Mouse (Mus musculus): ENCODE data around the gene Prelp. TPM values are rescaled to one million over a fixed set of nuclear protein-coding genes. Genes with fewer than 3 reads are reported as not detected.
"Not testable (repeated sequence)": the region's sequence is repeated elsewhere in the genome, so short reads cannot be mapped to it uniquely, and the experiment has no call there.

The Prelp gene
- polyA plus RNA-seq (2015; fragmentation: Nextera tagmentation; extraction: Ambion mirVana), result 2.1 and 2.6 TPM in 2 replicates

GRCm38 (mm10) chr1:133921304-133921751 lies at the start of gene Prelp:
Prelp (minus strand) TSS chr1:133921414.
- H3K27ac ChIP-seq (ENCODE audit: low read length), result peak within 1 kb of the TSS; percentile 30; the same call in 1 of the 2 replicates
- H3K4me3 ChIP-seq (ENCODE audit: low read length), result no peak within 1 kb of the TSS
- WGBS, result 25% methylated on average over 8 of the region's 8 CpGs

GRCm38 (mm10) chr1:133969427-133969826 lies 48.2 kb upstream of the Prelp start:
- 79% methylated on average over 8 of the region's 8 CpGs for WGBS
- Histone ChIP-seq H3K36me3 (ENCODE audit: insufficient read depth, low read length) (no peaks in the 10 kb centered on the region), H3K9me3 (ENCODE audit: low read length) (no peaks in the 10 kb centered on the region), H3K4me2 (replicated peaks; ENCODE audit: low read depth, low read length) (no peak overlapping the region), H3K9ac (replicated peaks; ENCODE audit: low read length) (no peak overlapping the region), H3K27ac (ENCODE audit: low read length) (no peak overlapping the region), H3K4me1 (ENCODE audit: insufficient read depth, low read length) (peaks cover 31% of the 10 kb centered on the region), H3K4me3 (ENCODE audit: low read length) (no peak overlapping the region), H3K27me3 (ENCODE audit: insufficient read depth, low read length) (no peaks in the 10 kb centered on the region)
- ATAC-seq (ENCODE audit: low FRiP score, low TSS enrichment), result no peak

More at GRCm38 (mm10) chr1:133921304-133921751, at the start of gene Prelp:
- no peak for ATAC-seq (ENCODE audit: low FRiP score, low TSS enrichment)
- H3K4me1 ChIP-seq (ENCODE audit: insufficient read depth, low read length), result peaks cover 22% of the 10 kb centered on the region
- H3K9me3 ChIP-seq (ENCODE audit: low read length), result no peaks in the 10 kb centered on the region
- H3K9ac ChIP-seq (replicated peaks; ENCODE audit: low read length), result 0 out of 2 replicates have a peak within 1 kb of the TSS, but pooled peaks have one; percentile 42
- H3K4me2 ChIP-seq (replicated peaks; ENCODE audit: low read depth, low read length), result no peak within 1 kb of the TSS
- no peaks in the 10 kb centered on the region for H3K36me3 ChIP-seq (ENCODE audit: insufficient read depth, low read length)
- no peaks in the 10 kb centered on the region for H3K27me3 ChIP-seq (ENCODE audit: insufficient read depth, low read length)

- Histone ChIP-seq H3K9ac (replicated peaks; ENCODE audit: low read length) (no peak overlapping the region), H3K27me3 (ENCODE audit: insufficient read depth, low read length) (no peaks in the 10 kb centered on the region), H3K36me3 (ENCODE audit: insufficient read depth, low read length) (no peaks in the 10 kb centered on the region), H3K4me1 (ENCODE audit: insufficient read depth, low read length) (peaks cover 31% of the 10 kb centered on the region), H3K4me2 (replicated peaks; ENCODE audit: low read depth, low read length) (no peak overlapping the region), H3K4me3 (ENCODE audit: low read length) (no peak overlapping the region), H3K27ac (ENCODE audit: low read length) (no peak overlapping the region; the same call in 1 of the 2 replicates), H3K9me3 (ENCODE audit: low read length) (no peaks in the 10 kb centered on the region)
- no peak for ATAC-seq (ENCODE audit: low FRiP score, low TSS enrichment)
- WGBS, result 32% methylated on average over 4 of the region's 4 CpGs
Observed at GRCm38 (mm10) chr1:133968788-133969325, 47.6 kb upstream of the Prelp start.

- Histone ChIP-seq H3K36me3 (ENCODE audit: insufficient read depth, low read length) (no peaks in the 10 kb centered on the region), H3K4me2 (replicated peaks; ENCODE audit: low read depth, low read length) (no peak overlapping the region), H3K9ac (replicated peaks; ENCODE audit: low read length) (no peak overlapping the region), H3K27me3 (ENCODE audit: insufficient read depth, low read length) (no peaks in the 10 kb centered on the region), H3K4me1 (ENCODE audit: insufficient read depth, low read length) (peaks cover 31% of the 10 kb centered on the region), H3K4me3 (ENCODE audit: low read length) (no peak overlapping the region), H3K27ac (ENCODE audit: low read length) (no peak overlapping the region), H3K9me3 (ENCODE audit: low read length) (no peaks in the 10 kb centered on the region)
- ATAC-seq (ENCODE audit: low FRiP score, low TSS enrichment), result no peak
- 57% methylated on average over 7 of the region's 7 CpGs for WGBS
Observed at GRCm38 (mm10) chr1:133967481-133968017, 46.3 kb upstream of the Prelp start.

- Histone ChIP-seq H3K4me2 (replicated peaks; ENCODE audit: low read depth, low read length) (no peak overlapping the region), H3K4me3 (ENCODE audit: low read length) (no peak overlapping the region), H3K27ac (ENCODE audit: low read length) (peak overlapping the region; percentile 86), H3K9me3 (ENCODE audit: low read length) (no peaks in the 10 kb centered on the region), H3K27me3 (ENCODE audit: insufficient read depth, low read length) (no peaks in the 10 kb centered on the region), H3K4me1 (ENCODE audit: insufficient read depth, low read length) (peaks cover 43% of the 10 kb centered on the region), H3K9ac (replicated peaks; ENCODE audit: low read length) (no peak overlapping the region), H3K36me3 (ENCODE audit: insufficient read depth, low read length) (no peaks in the 10 kb centered on the region)
- ATAC-seq (ENCODE audit: low FRiP score, low TSS enrichment), result 0 out of 2 replicates have a peak, but pooled peaks have one; percentile 16
- 58% methylated on average over 2 of the region's 2 CpGs for WGBS
Observed at GRCm38 (mm10) chr1:133966044-133966443, 44.8 kb upstream of the Prelp start.

GRCm38 (mm10) chr1:133965298-133965697 lies 44.1 kb upstream of the Prelp start:
- H3K4me1 ChIP-seq (ENCODE audit: insufficient read depth, low read length), result peaks cover 43% of the 10 kb centered on the region
- 12% methylated on average over 5 of the region's 5 CpGs for WGBS
- ATAC-seq (ENCODE audit: low FRiP score, low TSS enrichment), result no peak

GRCm38 (mm10) chr1:133964742-133965141 lies 43.5 kb upstream of the Prelp start:
- peaks cover 43% of the 10 kb centered on the region for H3K4me1 ChIP-seq (ENCODE audit: insufficient read depth, low read length)
- H3K27ac ChIP-seq (ENCODE audit: low read length), result peak overlapping the region; percentile 86; the same call in 1 of the 2 replicates
- H3K27me3 ChIP-seq (ENCODE audit: insufficient read depth, low read length), result no peaks in the 10 kb centered on the region
- H3K4me3 ChIP-seq (ENCODE audit: low read length), result no peak overlapping the region
- 62% methylated on average over 5 of the region's 5 CpGs for WGBS
- no peaks in the 10 kb centered on the region for H3K9me3 ChIP-seq (ENCODE audit: low read length)
- H3K36me3 ChIP-seq (ENCODE audit: insufficient read depth, low read length), result no peaks in the 10 kb centered on the region
- H3K4me2 ChIP-seq (replicated peaks; ENCODE audit: low read depth, low read length), result no peak overlapping the region
- ATAC-seq (ENCODE audit: low FRiP score, low TSS enrichment), result no peak
- H3K9ac ChIP-seq (replicated peaks; ENCODE audit: low read length), result no peak overlapping the region

More at GRCm38 (mm10) chr1:133965298-133965697, 44.1 kb upstream of the Prelp start:
- peak overlapping the region; percentile 45; the same call in 1 of the 2 replicates for H3K9ac ChIP-seq (replicated peaks; ENCODE audit: low read length)
- H3K4me3 ChIP-seq (ENCODE audit: low read length), result no peak overlapping the region
- no peaks in the 10 kb centered on the region for H3K9me3 ChIP-seq (ENCODE audit: low read length)
- H3K36me3 ChIP-seq (ENCODE audit: insufficient read depth, low read length), result no peaks in the 10 kb centered on the region
- H3K27ac ChIP-seq (ENCODE audit: low read length), result peak overlapping the region; percentile 86
- H3K4me2 ChIP-seq (replicated peaks; ENCODE audit: low read depth, low read length), result no peak overlapping the region
- no peaks in the 10 kb centered on the region for H3K27me3 ChIP-seq (ENCODE audit: insufficient read depth, low read length)

GRCm38 (mm10) chr1:133963578-133963977 lies 42.4 kb upstream of the Prelp start:
- H3K36me3 ChIP-seq (ENCODE audit: insufficient read depth, low read length); H3K4me3 ChIP-seq (ENCODE audit: low read length); H3K27ac ChIP-seq (ENCODE audit: low read length); H3K9me3 ChIP-seq (ENCODE audit: low read length); H3K27me3 ChIP-seq (ENCODE audit: insufficient read depth, low read length); H3K4me2 ChIP-seq (replicated peaks; ENCODE audit: low read depth, low read length); ATAC-seq (ENCODE audit: low FRiP score, low TSS enrichment); H3K9ac ChIP-seq (replicated peaks; ENCODE audit: low read length): not testable (repeated sequence)
- 96% methylated on average over 1 of the region's 1 CpGs for WGBS
- H3K4me1 ChIP-seq (ENCODE audit: insufficient read depth, low read length), result peaks cover 37% of the 10 kb centered on the region

- not testable (repeated sequence) for H3K4me2 ChIP-seq (replicated peaks; ENCODE audit: low read depth, low read length); ATAC-seq (ENCODE audit: low FRiP score, low TSS enrichment); H3K9me3 ChIP-seq (ENCODE audit: low read length); H3K9ac ChIP-seq (replicated peaks; ENCODE audit: low read length); H3K4me3 ChIP-seq (ENCODE audit: low read length); H3K36me3 ChIP-seq (ENCODE audit: insufficient read depth, low read length); H3K27ac ChIP-seq (ENCODE audit: low read length); H3K27me3 ChIP-seq (ENCODE audit: insufficient read depth, low read length)
- H3K4me1 ChIP-seq (ENCODE audit: insufficient read depth, low read length), result peaks cover 36% of the 10 kb centered on the region
- 88% methylated on average over 3 of the region's 3 CpGs for WGBS
Observed at GRCm38 (mm10) chr1:133963128-133963527, 41.9 kb upstream of the Prelp start.

Data from kidney, embryonic 16.5 days (tissue).